Mouse (Mus musculus) ES-Bruce4 (cell line): ENCODE data around the gene Supt5. TPM values are rescaled to one million over a fixed set of nuclear protein-coding genes. Genes with fewer than 3 reads are reported as not detected.

ENCODE experiments used
- H3K27ac ChIP-seq: 2 replicates; pipeline ENCODE4 v1.5.1; 2012; ENCODE audit warnings: low read length, inconsistent platforms; ENCODE audit not compliant: insufficient read depth
- H3K27me3 ChIP-seq: 2 replicates; pipeline ENCODE4 v1.6.1; 2012; ENCODE audit warnings: mild to moderate bottlenecking, low read length, inconsistent platforms; ENCODE audit not compliant: control insufficient read depth, poor library complexity, insufficient read depth, severe bottlenecking
- H3K36me3 ChIP-seq: 2 replicates; pipeline ENCODE4 v1.6.1; 2012; ENCODE audit warnings: inconsistent platforms, mild to moderate bottlenecking, low read length, moderate library complexity; ENCODE audit not compliant: control insufficient read depth, poor library complexity, insufficient read depth, severe bottlenecking
- H3K4me1 ChIP-seq: one replicate; pipeline ENCODE4 v1.8.1; 2011; ENCODE audit warnings: low read length; ENCODE audit not compliant: control insufficient read depth, insufficient read depth
- H3K4me3 ChIP-seq: 2 replicates; pipeline ENCODE4 v1.5.1; 2011; ENCODE audit warnings: low read depth, mild to moderate bottlenecking, low read length
- H3K9ac ChIP-seq: 2 replicates; pipeline ENCODE4 v1.6.1; 2012; ENCODE audit warnings: low read depth, mild to moderate bottlenecking, inconsistent platforms; ENCODE audit not compliant: poor library complexity, severe bottlenecking
- H3K9me3 ChIP-seq: replicated peaks from 2 replicates; pipeline ENCODE4 v1.6.1; 2012; ENCODE audit warnings: mild to moderate bottlenecking, low read length, inconsistent platforms; ENCODE audit not compliant: control insufficient read depth, poor library complexity, insufficient read depth, severe bottlenecking
- CTCF ChIP-seq: IDR thresholded peaks from one replicate; pipeline ENCODE4 v1.8.1; 2011; ENCODE audit warnings: low read depth, low read length
- EP300 ChIP-seq: IDR thresholded peaks from 2 replicates; pipeline ENCODE4 v1.6.1; 2011; ENCODE audit warnings: low read depth, low read length; ENCODE audit not compliant: insufficient read depth
- POLR2A ChIP-seq: IDR thresholded peaks from one replicate; pipeline ENCODE4 v1.8.1; 2011; ENCODE audit warnings: low read length; ENCODE audit not compliant: insufficient read depth
- polyA plus RNA-seq: library from polyadenylated mRNA; stranded (reverse); fragments of >200 nt; gene quantifications from 2 replicates; pipeline ENCODE4 v1.2.4, GENCODE M21; 2011; ENCODE audit warnings: low read depth; ENCODE audit not compliant: missing spikeins, insufficient read depth, insufficient read length

Supt5 gene
- polyA plus RNA-seq, 1 experiment, result 101 TPM

DNA sequence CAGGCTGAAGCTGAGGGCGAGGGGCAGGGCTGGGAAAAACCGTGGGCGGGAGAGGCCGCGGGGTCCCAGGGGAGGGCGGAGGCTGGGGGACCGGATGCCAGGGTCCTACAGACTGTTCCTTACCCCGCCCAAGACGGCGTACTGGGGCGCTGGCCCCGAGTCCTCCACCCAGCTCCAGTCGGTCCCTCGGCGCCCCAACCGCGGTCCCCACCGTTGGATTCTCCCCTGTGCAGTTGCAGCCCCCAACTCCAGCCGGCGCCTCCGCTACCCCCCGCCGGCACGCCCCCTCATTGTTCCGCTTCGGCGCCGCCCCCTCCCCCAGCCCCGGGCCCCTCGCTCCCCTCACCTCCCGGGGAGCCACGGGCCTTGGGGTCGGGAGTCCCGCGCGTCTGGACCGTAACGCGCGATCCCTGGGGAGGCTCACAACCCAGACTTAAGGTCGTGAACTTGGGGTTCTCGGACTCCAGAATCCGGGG is 33.0 kb upstream of the Supt5 start:
- no peaks in the 10 kb centered on the region for H3K9me3 ChIP-seq
- H3K27me3 ChIP-seq, result no peaks in the 10 kb centered on the region
- peak overlapping the region; percentile 86 for H3K9ac ChIP-seq
- no peaks in the 10 kb centered on the region for H3K36me3 ChIP-seq
- peaks cover 5% of the 10 kb centered on the region for H3K4me1 ChIP-seq
- no peak for TF ChIP-seq EP300
- H3K4me3 ChIP-seq, result peak overlapping the region; percentile 98
- peak overlapping the region; percentile 48; the same call in 1 of the 2 replicates for H3K27ac ChIP-seq

DNA sequence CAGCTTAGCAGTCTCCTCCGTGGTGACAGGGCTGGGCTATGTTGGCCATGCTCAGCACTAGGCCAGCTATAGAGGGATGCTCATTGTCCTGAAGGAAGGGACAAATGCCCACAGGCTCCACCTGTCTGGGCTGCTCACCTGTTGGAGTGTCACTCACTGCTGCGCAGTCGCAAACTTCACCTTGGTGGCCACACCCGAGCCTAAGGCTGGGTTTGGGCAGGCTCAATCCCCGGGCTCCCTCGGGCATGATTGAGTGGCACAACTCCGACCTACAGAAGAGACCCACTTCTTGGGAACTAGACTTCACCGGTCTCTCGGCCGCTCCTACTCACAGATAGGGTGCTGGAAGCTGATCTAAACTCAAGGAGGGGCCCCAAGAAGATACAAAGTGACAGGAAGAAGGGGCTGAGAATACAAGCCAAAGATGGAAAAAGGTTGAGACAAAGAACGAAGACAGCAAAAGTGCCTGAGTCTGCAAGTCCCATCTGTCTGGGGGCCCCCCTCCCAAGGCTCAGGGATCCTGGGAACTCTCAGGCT is 32.5 kb upstream of the Supt5 start:
- Histone ChIP-seq H3K27me3 (no peaks in the 10 kb centered on the region), H3K4me1 (peaks cover 5% of the 10 kb centered on the region), H3K27ac (no peak overlapping the region), H3K36me3 (no peaks in the 10 kb centered on the region), H3K4me3 (peak overlapping the region; percentile 98), H3K9ac (peak overlapping the region; percentile 86), H3K9me3 (no peaks in the 10 kb centered on the region)
- no peak for TF ChIP-seq CTCF
- TF ChIP-seq EP300, result no peak
- no peak for TF ChIP-seq POLR2A

DNA sequence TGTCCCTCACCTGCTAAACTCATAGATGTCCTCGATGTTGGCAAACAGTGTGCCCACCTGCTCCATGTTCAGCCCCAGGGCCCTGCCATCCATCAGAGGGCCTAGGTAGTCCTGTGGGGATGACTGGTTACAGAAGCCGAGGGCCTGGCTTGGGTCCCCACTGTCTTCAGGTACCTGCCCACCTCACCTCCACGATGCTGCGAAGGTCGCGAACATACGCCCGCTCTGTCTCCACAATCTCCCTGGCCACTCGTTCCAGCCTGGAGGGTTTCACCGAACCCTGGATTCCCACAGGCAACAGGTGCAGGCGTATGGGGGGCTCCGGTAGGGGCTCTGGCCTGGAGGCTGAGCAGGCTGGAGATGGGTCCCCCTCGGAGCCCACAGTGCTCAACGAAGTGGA is 31.5 kb upstream of the Supt5 start:
- no peak overlapping the region for H3K27ac ChIP-seq
- peaks cover 5% of the 10 kb centered on the region for H3K4me1 ChIP-seq
- no peak overlapping the region for H3K9ac ChIP-seq
- H3K36me3 ChIP-seq, result no peaks in the 10 kb centered on the region
- H3K9me3 ChIP-seq, result no peaks in the 10 kb centered on the region
- TF ChIP-seq EP300 (no peak), POLR2A (no peak), CTCF (no peak)
- no peak overlapping the region for H3K4me3 ChIP-seq
- H3K27me3 ChIP-seq, result no peaks in the 10 kb centered on the region

DNA sequence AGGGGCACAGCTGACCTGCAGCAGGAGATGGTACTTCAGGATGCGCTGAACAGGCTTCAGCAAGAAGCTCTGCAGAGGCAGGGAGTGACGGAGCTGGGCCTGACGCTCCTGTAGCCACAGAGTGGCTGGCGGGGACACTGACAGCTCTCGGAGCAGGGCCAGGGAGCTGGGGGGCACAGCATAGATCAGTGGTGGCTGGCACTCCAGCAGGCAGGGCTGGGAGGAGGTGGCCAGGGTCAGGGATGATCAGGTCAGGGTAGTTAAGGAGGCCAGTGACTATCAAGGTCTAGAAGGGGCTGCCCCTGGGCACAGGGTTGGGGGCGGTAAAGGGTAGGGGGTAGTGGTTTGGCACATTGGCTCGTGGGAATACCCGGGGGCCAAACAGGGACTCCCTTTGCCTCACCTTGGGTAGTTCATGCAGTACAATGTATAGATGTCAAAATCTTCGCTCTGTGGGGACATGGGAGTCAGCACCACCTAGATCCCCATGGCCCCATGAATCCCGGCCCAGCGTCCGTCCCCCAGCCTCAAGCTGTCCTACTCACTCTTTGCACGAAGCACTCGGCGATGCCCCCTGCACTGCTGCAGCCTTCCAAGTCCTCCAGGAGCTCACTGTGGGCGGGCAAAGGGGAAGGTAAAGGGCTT is 29.9 kb upstream of the Supt5 start:
- H3K9ac ChIP-seq, result no peak overlapping the region

DNA sequence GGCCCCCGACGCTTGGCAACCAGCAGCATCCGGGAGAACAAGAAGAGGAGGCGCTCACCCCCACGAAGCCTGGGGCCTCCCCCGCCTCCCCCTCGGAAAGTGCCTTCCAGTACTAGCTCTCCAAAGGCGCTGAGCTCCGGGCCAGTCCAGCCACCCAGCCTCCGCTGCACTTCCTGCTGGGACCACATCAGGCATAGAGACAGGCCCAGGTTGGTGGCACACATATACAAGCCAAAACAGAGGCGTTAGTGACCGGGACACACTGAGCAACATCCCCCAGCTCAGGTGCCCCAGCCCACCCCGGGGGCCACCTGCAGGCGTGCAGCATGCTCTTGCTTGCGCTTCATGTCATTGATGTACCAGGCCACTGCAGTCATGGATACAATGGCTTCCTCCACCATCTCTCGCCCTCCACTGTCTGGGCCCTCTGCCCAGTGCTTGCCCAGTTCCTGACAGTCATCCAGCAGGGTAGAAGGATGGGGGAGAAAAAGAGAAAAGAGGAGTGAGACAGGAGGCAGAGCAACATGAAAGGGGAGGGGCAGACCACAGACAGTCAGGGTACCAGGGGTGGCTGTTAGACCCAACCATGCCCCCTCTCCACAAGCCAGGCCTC is 29.2 kb upstream of the Supt5 start:
- Histone ChIP-seq H3K27me3 (no peaks in the 10 kb centered on the region), H3K9ac (no peak overlapping the region), H3K4me1 (peaks cover 3% of the 10 kb centered on the region), H3K4me3 (no peak overlapping the region), H3K27ac (no peak overlapping the region), H3K9me3 (no peaks in the 10 kb centered on the region), H3K36me3 (no peaks in the 10 kb centered on the region)
- TF ChIP-seq EP300, result no peak
- no peak for TF ChIP-seq POLR2A
- TF ChIP-seq CTCF, result no peak

More for the DNA sequence above, 29.9 kb upstream of the Supt5 start:
- Histone ChIP-seq H3K36me3 (no peaks in the 10 kb centered on the region), H3K4me1 (peaks cover 3% of the 10 kb centered on the region), H3K27me3 (no peaks in the 10 kb centered on the region), H3K27ac (no peak overlapping the region), H3K9me3 (no peaks in the 10 kb centered on the region), H3K4me3 (no peak overlapping the region)
- TF ChIP-seq CTCF (no peak), POLR2A (no peak), EP300 (no peak)

DNA sequence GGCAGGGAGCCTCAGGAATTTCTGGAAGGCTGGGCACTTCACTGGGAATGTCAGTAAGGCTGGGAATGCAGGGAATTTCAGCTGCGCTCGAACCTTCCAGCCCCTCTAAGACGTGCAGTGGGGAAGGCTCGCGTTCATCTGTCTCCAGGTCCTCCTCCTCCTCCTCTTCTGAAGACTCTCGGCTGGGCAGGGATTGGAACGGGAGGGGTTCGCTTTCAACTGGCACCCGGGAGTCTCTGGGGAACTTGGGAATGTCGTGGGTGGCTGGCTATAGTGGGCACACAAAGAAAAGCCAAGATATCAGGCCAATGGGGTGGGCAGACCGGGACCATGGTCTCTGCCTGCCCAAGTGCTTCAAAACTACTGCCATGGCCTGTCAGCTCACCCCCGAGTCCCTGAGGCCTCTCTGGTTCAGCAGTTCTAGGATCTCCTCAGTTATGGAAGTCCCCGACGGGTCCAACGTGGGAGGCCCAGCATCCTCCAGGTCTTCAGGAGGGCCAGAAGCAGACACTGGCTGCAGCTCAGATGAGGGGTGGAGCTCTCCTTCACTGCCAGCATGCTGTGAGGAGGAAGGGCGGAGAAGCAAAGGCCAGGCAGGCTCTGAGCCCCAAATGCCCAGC is 24.0 kb upstream of the Supt5 start:
- H3K27me3 ChIP-seq, result no peaks in the 10 kb centered on the region
- H3K36me3 ChIP-seq, result no peaks in the 10 kb centered on the region
- no peaks in the 10 kb centered on the region for H3K4me1 ChIP-seq
- H3K9ac ChIP-seq, result no peak overlapping the region
- no peak for TF ChIP-seq EP300
- no peak for TF ChIP-seq CTCF
- TF ChIP-seq POLR2A, result no peak
- no peaks in the 10 kb centered on the region for H3K9me3 ChIP-seq
- no peak overlapping the region for H3K27ac ChIP-seq
- no peak overlapping the region for H3K4me3 ChIP-seq
